Mouse (Mus musculus) lung, adult 18-20 months (tissue): Measurements from ENCODE around the gene Fgd6.

Experiments
- DNase-seq, 2 experiments: peaks; one replicate each; pipeline ENCODE4 v3.0.0; 2022; ENCODE audit warnings: mixed read lengths in 2 of 2

Gene Fgd6

GRCm38 (mm10) chr10:94047024-94047423 lies 11.2 kb downstream of the Fgd6 start:
- DNase-seq, result no peak

GRCm38 (mm10) chr10:94047845-94048559 lies 12.2 kb downstream of the Fgd6 start:
- peak; percentile 24 to 30 for DNase-seq

GRCm38 (mm10) chr10:94049121-94049520 lies 13.3 kb downstream of the Fgd6 start:
- no peak for DNase-seq

GRCm38 (mm10) chr10:94050736-94051135 lies 14.9 kb downstream of the Fgd6 start:
- no peak for DNase-seq

GRCm38 (mm10) chr10:94056487-94056886 lies 20.7 kb downstream of the Fgd6 start:
- no peak for DNase-seq

GRCm38 (mm10) chr10:94059618-94060055 lies 23.8 kb downstream of the Fgd6 start:
- no peak for DNase-seq

GRCm38 (mm10) chr10:94060190-94060589 lies 24.4 kb downstream of the Fgd6 start:
- DNase-seq, result no peak

GRCm38 (mm10) chr10:94062357-94062756 lies 26.6 kb downstream of the Fgd6 start:
- DNase-seq, result no peak

GRCm38 (mm10) chr10:94066896-94067295 lies 31.1 kb downstream of the Fgd6 start:
- DNase-seq, result no peak

GRCm38 (mm10) chr10:94068701-94069100 lies 32.9 kb downstream of the Fgd6 start:
- DNase-seq, result no peak

GRCm38 (mm10) chr10:94071641-94072040 lies 35.8 kb downstream of the Fgd6 start:
- no peak for DNase-seq

GRCm38 (mm10) chr10:94072261-94072915 lies 36.6 kb downstream of the Fgd6 start:
- peak; percentile 68 to 79 for DNase-seq

GRCm38 (mm10) chr10:94072916-94073465 lies 37.2 kb downstream of the Fgd6 start:
- DNase-seq, result no peak

GRCm38 (mm10) chr10:94076966-94077825 lies 41.4 kb downstream of the Fgd6 start:
- DNase-seq, result no peak

- no peak for DNase-seq
Measured at GRCm38 (mm10) chr10:94080740-94081139, 44.9 kb downstream of the Fgd6 start.

GRCm38 (mm10) chr10:94082040-94082734 lies 46.4 kb downstream of the Fgd6 start:
- DNase-seq, result no peak

GRCm38 (mm10) chr10:94086315-94086714 lies 50.5 kb downstream of the Fgd6 start:
- DNase-seq, result no peak

- DNase-seq, result peak; percentile 67 to 79
Measured at GRCm38 (mm10) chr10:94087367-94088077, 51.7 kb downstream of the Fgd6 start.

GRCm38 (mm10) chr10:94090032-94090431 lies 54.2 kb downstream of the Fgd6 start:
- DNase-seq, result no peak

- no peak for DNase-seq
Measured at GRCm38 (mm10) chr10:94093534-94093933, 57.7 kb downstream of the Fgd6 start.

GRCm38 (mm10) chr10:94095743-94096465 lies 60.1 kb downstream of the Fgd6 start:
- DNase-seq, result peak in 1 of 2 experiments; percentile 50
